Mouse (Mus musculus): ENCODE data around the gene Klhdc3.

The Klhdc3 gene

GRCm38 (mm10) chr17:46701489-46701888 lies 20.8 kb upstream of the Klhdc3 start:
- DNase-seq, result no peak

GRCm38 (mm10) chr17:46699912-46700311 lies 19.2 kb upstream of the Klhdc3 start:
- no peak for DNase-seq

GRCm38 (mm10) chr17:46699245-46699644 lies 18.5 kb upstream of the Klhdc3 start:
- DNase-seq, result no peak

- DNase-seq, result no peak
Measured at GRCm38 (mm10) chr17:46698515-46698914, 17.8 kb upstream of the Klhdc3 start.

GRCm38 (mm10) chr17:46694517-46695063 lies 13.9 kb upstream of the Klhdc3 start:
- no peak for DNase-seq

- DNase-seq, result no peak
Measured at GRCm38 (mm10) chr17:46691390-46691789, 10.7 kb upstream of the Klhdc3 start.

- DNase-seq, result no peak
Measured at GRCm38 (mm10) chr17:46690665-46691064, 10.0 kb upstream of the Klhdc3 start.

- DNase-seq, result no peak
Measured at GRCm38 (mm10) chr17:46685913-46686312, 5.2 kb upstream of the Klhdc3 start.

GRCm38 (mm10) chr17:46682654-46683389 lies 2.1 kb upstream of the Klhdc3 start:
- no peak for DNase-seq

GRCm38 (mm10) chr17:46681466-46682118 lies 878 bp upstream of the Klhdc3 start:
- DNase-seq, result no peak

GRCm38 (mm10) chr17:46679843-46680759 lies 613 bp downstream of the Klhdc3 start:
- DNase-seq, result no peak

GRCm38 (mm10) chr17:46678911-46679310 lies 1.8 kb downstream of the Klhdc3 start:
- DNase-seq, result no peak

- no peak for DNase-seq
Measured at GRCm38 (mm10) chr17:46678416-46678815, 2.3 kb downstream of the Klhdc3 start, which contains the start of gene Mea1. Gene Mea1 (plus strand): TSS chr17:46678793.

GRCm38 (mm10) chr17:46674530-46675283 lies 6.0 kb downstream of the Klhdc3 start:
- DNase-seq, result no peak

GRCm38 (mm10) chr17:46673850-46674529 lies 6.7 kb downstream of the Klhdc3 start, which contains the start of gene Rrp36:
Gene Rrp36 (minus strand): TSS chr17:46674352.
- DNase-seq, result peak; percentile 79

GRCm38 (mm10) chr17:46669911-46670310 lies 10.8 kb downstream of the Klhdc3 start:
- DNase-seq, result no peak

GRCm38 (mm10) chr17:46667712-46668111 lies 13.0 kb downstream of the Klhdc3 start:
- no peak for DNase-seq

- peak; percentile 69 for DNase-seq
Measured at GRCm38 (mm10) chr17:46662730-46663129, 18.0 kb downstream of the Klhdc3 start.

GRCm38 (mm10) chr17:46661981-46662380 lies 18.7 kb downstream of the Klhdc3 start:
- peak; percentile 66 for DNase-seq

- peak; percentile 67 for DNase-seq
Measured at GRCm38 (mm10) chr17:46661351-46661750, 19.4 kb downstream of the Klhdc3 start.

GRCm38 (mm10) chr17:46656054-46656453 lies 24.7 kb downstream of the Klhdc3 start:
- DNase-seq, result no peak

Data from cerebellum, adult 8-10 months (tissue).